Mouse (Mus musculus): ENCODE results near the gene Apol6. TPM values are rescaled to one million over a fixed set of nuclear protein-coding genes. Genes with fewer than 3 reads are reported as not detected.

Apol6 gene
- polyA plus RNA-seq (2015; fragmentation: Nextera tagmentation; extraction: Ambion mirVana), result 2.0 and 4.8 TPM in 2 replicates

GRCm38 (mm10) chr15:77044597-77045320, at the start of gene Apol6:
Gene Apol6, plus strand, starts transcription at chr15:77044729.

DNA sequence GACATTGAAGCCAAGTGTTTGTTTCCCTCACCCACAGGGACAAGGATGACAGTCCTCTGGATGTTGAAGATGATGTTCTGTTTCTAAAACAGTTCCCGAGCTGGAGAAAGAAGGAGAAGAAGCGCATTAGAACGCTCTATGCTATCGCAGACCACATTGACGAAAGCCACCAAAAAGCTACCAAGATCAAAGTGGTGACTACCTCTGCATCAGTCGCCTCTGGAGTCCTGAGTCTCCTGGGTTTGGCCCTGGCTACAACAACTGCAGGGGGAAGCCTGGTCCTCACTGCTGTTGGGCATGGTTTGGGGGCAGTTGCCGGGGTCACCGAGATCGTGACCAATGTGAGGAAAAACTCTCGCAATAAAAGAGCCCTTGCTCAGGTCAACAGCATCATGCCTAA, 6.0 kb downstream of the Apol6 start, which contains the start of gene Mb:
Gene Mb (minus strand): TSS at position 101 of the 400 bp plus-strand sequence.

Other genes with a start within 250 kb of the Apol6 start
- gene Zfp251, start 173.3 kb upstream of the Apol6 start, polyA plus RNA-seq (2015; fragmentation: Nextera tagmentation; extraction: Ambion mirVana), result 11.6 and 13.7 TPM in 2 replicates
- 3.7 and 3.8 TPM in 2 replicates for gene Zfp7, start 165.5 kb upstream of the Apol6 start, polyA plus RNA-seq (2015; fragmentation: Nextera tagmentation; extraction: Ambion mirVana)
- 0.72 TPM in 1 of 2 replicates, not detected in the other for gene Gm49527, start 165.4 kb upstream of the Apol6 start, polyA plus RNA-seq (2015; fragmentation: Nextera tagmentation; extraction: Ambion mirVana)
- 4.3 and 6.5 TPM in 2 replicates for gene Zfp647, start 119.3 kb upstream of the Apol6 start, polyA plus RNA-seq (2015; fragmentation: Nextera tagmentation; extraction: Ambion mirVana)
- 50.3 and 69.7 TPM in 2 replicates for gene 1110038F14Rik, start 96.2 kb upstream of the Apol6 start, polyA plus RNA-seq (2015; fragmentation: Nextera tagmentation; extraction: Ambion mirVana)
- gene Mb, start 5.9 kb downstream of the Apol6 start, polyA plus RNA-seq (2015; fragmentation: Nextera tagmentation; extraction: Ambion mirVana), result 1.8 TPM in 1 of 2 replicates, not detected in the other